Mouse (Mus musculus): ENCODE results near the gene Gm17542. TPM values are rescaled to one million over a fixed set of nuclear protein-coding genes. Genes with fewer than 3 reads are reported as not detected.

Gm17542 gene
- polyA plus RNA-seq, 1 experiment from 2014 or later = not detected

Other genes with a start within 250 kb of the Gm17542 start
- gene Ccdc138, start 220.3 kb downstream of the Gm17542 start, polyA plus RNA-seq (2015; fragmentation: Nextera tagmentation; extraction: Ambion mirVana) = 2.5 and 2.7 TPM in 2 replicates
- gene Edar, start 42.6 kb downstream of the Gm17542 start, polyA plus RNA-seq (2015; fragmentation: Nextera tagmentation; extraction: Ambion mirVana) = not detected in 2 replicates
- 0.02 and 0.04 TPM in 2 replicates for gene Sh3rf3, start 95.1 kb upstream of the Gm17542 start, polyA plus RNA-seq (2015; fragmentation: Nextera tagmentation; extraction: Ambion mirVana)

All from liver, embryonic 16.5 days (tissue).